Mouse (Mus musculus): ENCODE results near the gene Sec14l2. TPM values are rescaled to one million over a fixed set of nuclear protein-coding genes. Genes with fewer than 3 reads are reported as not detected.

Sec14l2 gene
- polyA plus RNA-seq, 2 experiments, result 4.5 to 9.5 TPM

GRCm38 (mm10) chr11:4104989-4105388, 18.2 kb downstream of the Sec14l2 start:
- ATAC-seq (ENCODE audit: insufficient read depth) (no peak), DNase-seq (ENCODE audit: low read depth in 3 of 3, low spot score in 3 of 3) (no peak)
- H3K4me3 ChIP-seq (ENCODE audit: insufficient read depth in 1 of 2, low read depth in 2 of 2, low read length in 2 of 2), result no peak overlapping the region
- 77% methylated on average over 5 of the region's 5 CpGs for WGBS (ENCODE audit: insufficient replicate concordance)
- H3K36me3 ChIP-seq (replicated peaks; ENCODE audit: control insufficient read depth, insufficient read depth, low read depth), result no peaks in the 10 kb centered on the region
- H3K9me3 ChIP-seq (ENCODE audit: control insufficient read depth, low read length), result no peaks in the 10 kb centered on the region
- no peak overlapping the region for H3K27ac ChIP-seq
- H3K4me2 ChIP-seq (ENCODE audit: low read depth), result no peak overlapping the region
- no peak for TF ChIP-seq CTCF (IDR thresholded peaks at IDR 0.05; ENCODE audit: low read depth)
- no peak for TF ChIP-seq EP300 (IDR thresholded peaks at IDR 0.05; ENCODE audit: low read depth)
- no peak overlapping the region for H3K9ac ChIP-seq (replicated peaks)
- no peaks in the 10 kb centered on the region for H3K4me1 ChIP-seq (replicated peaks; ENCODE audit: control insufficient read depth in 2 of 2, insufficient read depth in 2 of 2, low read length in 1 of 2)
- H3K27me3 ChIP-seq (ENCODE audit: control insufficient read depth, insufficient read depth, low read length), result no peaks in the 10 kb centered on the region

- Histone ChIP-seq H3K27me3 (ENCODE audit: control insufficient read depth, insufficient read depth, low read length) (no peaks in the 10 kb centered on the region), H3K27ac (no peak overlapping the region), H3K4me3 (ENCODE audit: insufficient read depth in 1 of 2, low read depth in 2 of 2, low read length in 2 of 2) (no peak overlapping the region), H3K4me2 (ENCODE audit: low read depth) (no peak overlapping the region), H3K4me1 (replicated peaks; ENCODE audit: control insufficient read depth in 2 of 2, insufficient read depth in 2 of 2, low read length in 1 of 2) (no peaks in the 10 kb centered on the region), H3K9me3 (ENCODE audit: control insufficient read depth, low read length) (no peaks in the 10 kb centered on the region), H3K9ac (replicated peaks) (no peak overlapping the region), H3K36me3 (replicated peaks; ENCODE audit: control insufficient read depth, insufficient read depth, low read depth) (no peaks in the 10 kb centered on the region)
- WGBS (ENCODE audit: insufficient replicate concordance), result 72% methylated on average over 14 of the region's 14 CpGs
- ATAC-seq (ENCODE audit: insufficient read depth) (no peak), DNase-seq (ENCODE audit: low read depth in 3 of 3, low spot score in 3 of 3) (no peak)
- TF ChIP-seq CTCF (IDR thresholded peaks at IDR 0.05; ENCODE audit: low read depth), result no peak
- no peak for TF ChIP-seq EP300 (IDR thresholded peaks at IDR 0.05; ENCODE audit: low read depth)
These were observed 19.7 kb downstream of the Sec14l2 start for GRCm38 (mm10) chr11:4103522-4103921.

- Histone ChIP-seq H3K27ac (no peak overlapping the region), H3K4me1 (replicated peaks; ENCODE audit: control insufficient read depth in 2 of 2, insufficient read depth in 2 of 2, low read length in 1 of 2) (peaks cover 4 to 5% of the 10 kb centered on the region in 2 experiments), H3K27me3 (ENCODE audit: control insufficient read depth, insufficient read depth, low read length) (no peaks in the 10 kb centered on the region), H3K4me2 (ENCODE audit: low read depth) (no peak overlapping the region), H3K9ac (replicated peaks) (no peak overlapping the region), H3K36me3 (replicated peaks; ENCODE audit: control insufficient read depth, insufficient read depth, low read depth) (no peaks in the 10 kb centered on the region), H3K4me3 (ENCODE audit: insufficient read depth in 1 of 2, low read depth in 2 of 2, low read length in 2 of 2) (no peak overlapping the region), H3K9me3 (ENCODE audit: control insufficient read depth, low read length) (no peaks in the 10 kb centered on the region)
- WGBS (ENCODE audit: insufficient replicate concordance), result 52% methylated on average over 5 of the region's 5 CpGs
- no peak for DNase-seq (ENCODE audit: low read depth in 3 of 3, low spot score in 3 of 3)
- no peak for ATAC-seq (ENCODE audit: insufficient read depth)
- TF ChIP-seq EP300 (IDR thresholded peaks at IDR 0.05; ENCODE audit: low read depth), result no peak
These were observed 21.4 kb downstream of the Sec14l2 start for GRCm38 (mm10) chr11:4101851-4102250.

GRCm38 (mm10) chr11:4099447-4099846, 23.8 kb downstream of the Sec14l2 start:
- ATAC-seq (ENCODE audit: insufficient read depth) (no peak), DNase-seq (ENCODE audit: low read depth in 3 of 3, low spot score in 3 of 3) (no peak)
- no peak overlapping the region for H3K9ac ChIP-seq (replicated peaks)
- H3K4me1 ChIP-seq (replicated peaks; ENCODE audit: control insufficient read depth in 2 of 2, insufficient read depth in 2 of 2, low read length in 1 of 2), result peaks cover 10 to 16% of the 10 kb centered on the region in 2 experiments
- no peaks in the 10 kb centered on the region for H3K27me3 ChIP-seq (ENCODE audit: control insufficient read depth, insufficient read depth, low read length)
- no peak overlapping the region for H3K4me2 ChIP-seq (ENCODE audit: low read depth)
- no peaks in the 10 kb centered on the region for H3K36me3 ChIP-seq (replicated peaks; ENCODE audit: control insufficient read depth, insufficient read depth, low read depth)
- H3K27ac ChIP-seq, result no peak overlapping the region
- no peaks in the 10 kb centered on the region for H3K9me3 ChIP-seq (ENCODE audit: control insufficient read depth, low read length)
- TF ChIP-seq EP300 (IDR thresholded peaks at IDR 0.05; ENCODE audit: low read depth) (no peak), CTCF (IDR thresholded peaks at IDR 0.05; ENCODE audit: low read depth) (no peak)
- H3K4me3 ChIP-seq (ENCODE audit: insufficient read depth in 1 of 2, low read depth in 2 of 2, low read length in 2 of 2), result no peak overlapping the region
- 69% methylated on average over 3 of the region's 3 CpGs for WGBS (ENCODE audit: insufficient replicate concordance)

GRCm38 (mm10) chr11:4098816-4099215, 24.4 kb downstream of the Sec14l2 start:
- H3K4me1 ChIP-seq (replicated peaks; ENCODE audit: control insufficient read depth in 2 of 2, insufficient read depth in 2 of 2, low read length in 1 of 2), result peaks cover 13 to 21% of the 10 kb centered on the region in 2 experiments
- no peak for ATAC-seq (ENCODE audit: insufficient read depth)

More at GRCm38 (mm10) chr11:4098816-4099215, 24.4 kb downstream of the Sec14l2 start:
- Histone ChIP-seq H3K27ac (no peak overlapping the region), H3K9me3 (ENCODE audit: control insufficient read depth, low read length) (no peaks in the 10 kb centered on the region), H3K4me2 (ENCODE audit: low read depth) (no peak overlapping the region), H3K4me3 (ENCODE audit: insufficient read depth in 1 of 2, low read depth in 2 of 2, low read length in 2 of 2) (no peak overlapping the region), H3K27me3 (ENCODE audit: control insufficient read depth, insufficient read depth, low read length) (no peaks in the 10 kb centered on the region), H3K36me3 (replicated peaks; ENCODE audit: control insufficient read depth, insufficient read depth, low read depth) (no peaks in the 10 kb centered on the region), H3K9ac (replicated peaks) (no peak overlapping the region)
- no peak for DNase-seq (ENCODE audit: low read depth in 3 of 3, low spot score in 3 of 3)
- TF ChIP-seq CTCF (IDR thresholded peaks at IDR 0.05; ENCODE audit: low read depth), result no peak
- TF ChIP-seq EP300 (IDR thresholded peaks at IDR 0.05; ENCODE audit: low read depth), result no peak
- WGBS (ENCODE audit: insufficient replicate concordance), result 76% methylated on average over 7 of the region's 7 CpGs
